Mouse (Mus musculus): ENCODE measurements at regions not wholly inside any gene's neighbourhood (a gene's known extent, or its start where the extent isn't known, plus 50 kb on each side); places are given as distances from the start of the nearest gene placed in this dataset.

DNA sequence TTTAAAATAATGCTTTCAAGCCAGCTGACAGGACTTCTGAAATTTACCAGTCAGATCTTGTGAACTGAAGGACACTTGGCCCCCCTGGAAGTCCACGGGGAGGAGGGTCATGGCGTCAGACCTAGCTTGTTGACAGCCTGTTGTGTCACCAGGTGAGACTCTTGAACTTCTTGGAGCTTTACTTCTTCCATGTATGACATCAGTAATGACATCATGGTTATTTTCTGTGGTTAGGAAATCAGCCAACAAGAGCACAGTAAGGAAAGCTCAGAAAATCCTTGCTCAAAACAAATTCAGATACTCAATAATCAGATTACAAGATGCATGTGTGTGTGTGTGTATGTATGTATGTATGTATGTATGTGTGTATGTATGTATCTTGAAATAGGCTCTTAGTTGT lies 170.7 kb upstream of the Bcl6 start:
- DNase-seq (ENCODE audit: low spot score in 2 of 2) = no peak
- intact Hi-C loops (cut with DNase I) = loop anchor here (10.0 kb wide), 1 partner anchor 155 kb away; no protein-coding TSS in a partner anchor

DNA sequence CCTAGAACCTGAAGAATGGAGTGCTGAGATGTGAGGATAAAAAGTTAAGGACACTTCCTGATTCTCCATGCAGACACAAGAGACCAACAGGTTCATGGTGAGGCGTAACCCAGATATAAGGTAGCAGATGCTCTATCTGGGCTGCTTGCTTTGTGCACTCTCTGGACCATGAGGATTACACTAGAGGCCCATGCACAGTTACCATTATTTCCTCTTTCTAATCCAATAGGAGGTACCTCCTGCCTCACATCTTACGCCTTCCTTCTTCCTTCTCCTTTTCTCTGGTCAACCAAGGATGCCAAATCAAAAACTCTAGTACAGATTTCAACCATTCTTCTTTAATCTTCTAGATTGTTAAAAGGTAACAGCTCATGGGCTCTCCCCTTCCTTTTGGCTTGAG lies 169.1 kb upstream of the Bcl6 start:
- intact Hi-C loops (cut with DNase I) = loop anchor here (10.0 kb wide), 1 partner anchor 153 kb away; no protein-coding TSS in a partner anchor
- DNase-seq (ENCODE audit: low spot score in 2 of 2) = no peak

DNA sequence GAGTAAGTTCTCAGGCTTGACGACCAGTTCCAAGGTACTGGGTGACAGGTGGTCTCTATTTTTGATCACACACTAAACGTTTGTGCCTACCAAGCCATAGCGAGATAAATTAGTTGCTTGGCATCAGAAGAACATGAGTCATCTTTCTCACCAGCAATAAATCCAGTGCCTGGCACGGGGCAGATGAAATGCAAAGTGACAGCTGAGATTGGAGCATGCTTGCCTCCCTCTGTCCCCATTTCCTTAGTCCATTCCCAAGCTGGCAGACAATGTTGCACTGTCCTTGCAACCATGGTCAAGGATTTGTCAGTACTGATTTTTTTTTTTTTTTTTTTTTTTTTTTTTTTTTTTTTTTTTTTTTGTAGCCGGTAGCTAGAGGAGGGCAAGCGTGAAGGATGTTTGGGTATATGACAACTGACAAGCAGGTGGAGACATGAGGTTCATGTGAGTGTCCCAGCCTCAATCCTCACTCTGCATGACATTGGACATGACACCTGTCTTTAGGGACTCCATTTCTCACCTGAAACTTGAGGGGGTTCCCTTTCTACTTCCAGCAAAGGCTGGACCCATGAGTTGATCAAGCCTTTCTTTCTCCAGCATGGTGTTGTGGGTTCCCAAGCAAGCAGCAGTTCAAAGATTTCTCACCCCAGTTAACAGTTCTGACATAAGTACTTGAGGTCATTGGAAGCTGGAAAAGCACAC lies 168.2 kb upstream of the Bcl6 start:
- intact Hi-C loops (cut with DNase I) = loop anchor here (10.0 kb wide), 1 partner anchor 152 kb away; no protein-coding TSS in a partner anchor
- DNase-seq (ENCODE audit: low spot score in 2 of 2) = peak; percentile 20 to 44

DNA sequence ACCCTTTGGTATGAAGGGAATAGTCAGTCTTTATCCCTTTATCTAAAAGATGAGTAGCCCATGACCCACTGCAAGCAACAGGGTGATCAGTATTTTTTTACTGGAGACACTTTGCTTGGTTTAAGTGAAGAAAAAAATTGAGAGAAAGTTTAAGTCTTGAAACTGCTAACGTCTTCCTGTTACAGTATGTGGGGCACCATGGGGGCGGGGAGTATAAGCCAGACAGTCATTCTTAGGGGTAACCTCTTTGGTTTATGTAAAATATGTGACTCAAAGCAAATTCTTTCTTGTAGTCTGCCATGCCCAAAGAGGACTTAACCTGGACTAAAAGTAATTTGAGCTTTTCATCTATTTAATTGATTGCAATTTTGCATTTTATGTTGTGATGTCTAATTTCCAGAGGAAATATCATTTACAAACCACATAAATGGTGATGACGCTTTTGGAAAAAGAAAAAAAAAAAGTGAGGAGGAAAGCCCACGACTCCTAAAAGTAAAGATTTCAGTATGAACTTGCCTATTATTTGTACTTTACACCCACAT lies 166.2 kb upstream of the Bcl6 start:
- intact Hi-C loops (cut with DNase I) = loop anchor here (10.0 kb wide), 1 partner anchor 150 kb away; no protein-coding TSS in a partner anchor
- DNase-seq (ENCODE audit: low spot score in 2 of 2) = no peak

DNA sequence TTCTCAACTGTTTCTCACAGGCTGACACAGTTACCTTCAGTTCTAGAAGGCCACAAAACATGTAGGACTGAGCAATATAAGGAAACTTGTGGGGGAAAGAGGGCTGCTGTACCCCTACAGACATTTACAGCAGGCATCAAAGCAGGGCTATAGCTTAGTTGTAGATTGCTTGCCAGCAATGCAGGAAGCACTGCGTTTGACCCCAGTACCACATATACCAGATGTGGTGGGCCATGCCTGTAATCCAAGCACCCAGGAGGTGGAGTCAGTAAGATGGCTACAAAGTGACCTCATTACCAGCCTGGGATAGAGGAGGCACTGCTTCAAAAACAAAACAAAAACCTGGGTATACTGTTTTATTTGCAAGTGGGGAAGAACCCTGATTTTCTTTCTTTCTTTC lies 165.3 kb upstream of the Bcl6 start:
- intact Hi-C loops (cut with DNase I) = loop anchor here (10.0 kb wide), 1 partner anchor 149 kb away; no protein-coding TSS in a partner anchor
- no peak for DNase-seq (ENCODE audit: low spot score in 2 of 2)

DNA sequence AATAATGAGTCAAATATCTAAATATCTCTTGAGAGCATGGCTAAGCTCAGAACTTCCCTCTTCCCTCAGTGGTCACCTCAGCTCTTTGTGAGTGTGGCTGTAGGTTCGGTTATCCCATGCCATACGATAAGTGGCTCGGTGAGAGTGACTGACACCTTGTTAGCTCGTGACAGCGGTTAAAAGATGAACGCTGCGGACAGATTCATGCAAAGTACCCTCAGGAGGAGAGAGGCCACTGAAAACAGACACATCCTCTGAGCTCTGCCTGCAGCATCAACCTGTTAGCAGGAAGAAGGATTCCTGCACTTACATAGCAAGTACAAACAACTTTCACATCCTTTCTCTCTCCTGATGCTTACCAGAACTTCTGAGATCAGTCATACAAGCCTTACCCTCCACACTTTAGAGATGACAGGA lies 163.2 kb upstream of the Bcl6 start:
- intact Hi-C loops (cut with DNase I) = loop anchor here (10.0 kb wide), 1 partner anchor 147 kb away; no protein-coding TSS in a partner anchor
- no peak for DNase-seq (ENCODE audit: low spot score in 2 of 2)

DNA sequence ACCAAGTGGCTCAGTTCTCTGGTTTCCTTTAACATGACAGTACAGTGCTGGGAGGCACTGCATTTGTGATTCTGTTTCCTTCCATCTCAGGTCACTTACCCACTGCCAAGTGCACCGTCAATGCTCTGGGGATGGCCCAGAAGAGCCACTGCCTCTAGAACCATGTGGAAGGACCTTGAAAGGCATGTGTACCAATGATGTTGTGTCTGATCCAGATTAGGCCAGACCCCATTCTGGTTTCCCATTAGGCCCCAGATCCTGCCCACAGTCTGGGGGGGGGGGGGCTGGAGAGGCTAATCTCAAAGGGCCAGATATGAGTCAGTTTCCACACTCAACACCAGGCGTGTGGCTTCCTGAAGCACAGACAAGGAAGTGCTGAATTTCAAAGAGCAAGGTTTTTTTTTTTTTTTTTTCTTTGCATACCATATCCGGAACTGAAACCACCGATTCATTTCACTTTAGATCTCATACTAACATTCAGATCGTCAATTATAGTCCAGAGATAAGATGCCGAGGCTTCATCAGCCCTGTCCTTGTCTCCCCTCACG lies 162.6 kb upstream of the Bcl6 start:
- no peak for DNase-seq (ENCODE audit: low spot score in 2 of 2)
- intact Hi-C loops (cut with DNase I) = loop anchor here (10.0 kb wide), 1 partner anchor 146 kb away; no protein-coding TSS in a partner anchor

DNA sequence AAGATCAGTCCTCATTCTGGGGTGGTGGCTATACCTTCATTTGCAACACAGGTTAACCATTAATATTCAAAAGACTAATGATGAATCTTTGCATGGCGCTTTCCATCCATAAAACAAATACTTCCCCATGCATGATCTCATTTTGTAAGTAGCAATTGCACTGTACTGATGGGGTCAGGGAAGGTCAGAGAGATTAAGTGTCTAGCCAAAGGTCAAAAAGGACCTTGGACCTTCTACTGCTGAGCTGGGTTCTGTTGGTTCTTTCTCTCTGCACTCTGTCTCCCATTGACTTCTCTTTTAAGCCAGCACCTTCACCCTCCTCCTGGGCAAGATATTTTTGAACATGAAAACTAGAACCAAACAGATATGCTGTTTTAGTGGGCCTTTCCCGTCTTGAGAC lies 161.9 kb upstream of the Bcl6 start:
- DNase-seq (ENCODE audit: low spot score in 2 of 2) = no peak
- intact Hi-C loops (cut with DNase I) = loop anchor here (10.0 kb wide), 1 partner anchor 146 kb away; no protein-coding TSS in a partner anchor

DNA sequence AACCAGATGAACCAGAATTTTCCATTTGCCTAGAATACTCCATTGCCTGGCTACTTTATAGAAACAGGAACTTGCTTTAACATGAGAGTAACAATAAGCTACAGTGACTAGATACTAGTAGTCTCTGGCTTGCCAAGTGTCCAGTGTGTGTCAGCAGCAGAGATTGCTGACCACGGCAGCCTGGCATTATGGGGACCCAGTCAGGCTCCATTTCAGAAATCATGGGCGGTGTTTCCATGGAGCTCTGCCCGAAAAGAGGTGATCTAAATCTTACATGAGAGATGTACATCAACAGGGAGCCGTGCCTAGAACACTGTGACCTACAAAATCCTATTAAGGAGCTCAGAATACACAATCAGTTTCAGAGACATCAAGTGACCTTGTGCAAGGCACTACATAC lies 160.8 kb upstream of the Bcl6 start:
- no peak for DNase-seq (ENCODE audit: low spot score in 2 of 2)
- intact Hi-C loops (cut with DNase I) = no loop called here

DNA sequence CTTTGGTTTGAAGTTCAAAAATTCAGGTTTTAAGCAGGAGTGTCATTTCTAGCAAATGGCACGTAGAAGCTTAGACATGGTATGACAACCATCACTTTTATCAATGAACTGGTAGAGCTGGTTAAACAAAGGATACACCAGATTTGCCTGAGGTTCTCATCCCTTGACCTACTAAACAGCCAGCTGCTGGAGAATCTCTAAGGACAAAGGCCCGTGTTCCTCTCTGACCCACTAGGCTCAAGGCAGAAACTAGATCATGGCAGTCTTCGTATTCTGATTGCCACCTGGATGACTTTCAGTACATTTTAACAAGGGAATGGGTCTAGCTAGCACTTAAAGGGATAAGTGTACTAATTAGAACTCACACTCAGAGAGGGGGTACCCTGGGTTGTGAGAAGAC lies 155.2 kb upstream of the Bcl6 start:
- intact Hi-C loops (cut with DNase I) = no loop called here
- DNase-seq (ENCODE audit: low spot score in 2 of 2) = no peak

DNA sequence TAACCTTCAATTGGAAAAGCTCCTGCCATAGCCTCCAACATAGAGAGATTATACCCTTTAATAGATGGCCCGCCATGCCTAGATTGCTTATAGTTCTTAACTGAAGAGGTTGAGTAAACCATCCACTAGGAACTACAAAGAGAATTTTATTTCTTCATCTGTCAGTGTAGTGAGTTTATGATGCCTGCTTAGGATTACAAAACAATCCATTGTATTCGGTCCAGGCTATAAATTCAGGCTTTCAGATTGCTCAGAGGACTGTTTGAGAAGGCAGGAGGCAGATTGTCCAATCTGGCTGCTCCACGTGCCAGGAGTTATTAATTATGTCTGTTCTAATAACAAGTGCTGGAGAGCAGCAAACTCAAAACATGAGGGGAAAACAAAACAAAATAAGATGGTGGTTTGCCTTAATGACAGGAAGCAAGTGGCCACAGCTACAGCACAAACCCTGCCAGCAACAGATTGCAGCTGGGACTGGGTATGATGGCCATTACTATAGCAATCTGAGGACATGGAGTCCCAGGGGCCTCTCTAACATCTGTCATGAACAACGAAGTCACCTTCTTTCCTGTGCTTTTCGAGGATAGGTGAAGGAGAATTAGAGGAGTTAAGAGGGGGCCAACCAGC lies 154.4 kb upstream of the Bcl6 start:
- DNase-seq (ENCODE audit: low spot score in 2 of 2) = no peak
- intact Hi-C loops (cut with DNase I) = no loop called here

DNA sequence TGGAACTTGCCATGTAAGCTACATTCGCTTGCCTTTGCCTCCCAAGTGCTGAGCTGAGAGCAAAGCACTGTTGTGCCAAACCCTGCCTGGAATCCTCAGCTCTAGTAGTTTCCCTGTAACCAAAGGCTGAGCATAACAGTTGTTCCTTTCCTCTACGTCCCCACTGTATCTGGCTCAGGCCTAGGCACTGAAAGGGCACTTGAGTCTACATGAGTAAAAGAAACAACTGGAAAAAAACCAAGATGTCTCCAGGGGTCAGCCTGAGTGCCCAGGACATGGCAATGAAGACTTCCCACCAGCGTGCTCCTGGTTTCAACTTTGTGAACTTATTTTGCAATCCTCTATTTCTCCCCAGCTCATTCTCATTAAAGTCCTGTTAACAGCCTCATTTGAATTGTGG lies 150.5 kb upstream of the Bcl6 start:
- DNase-seq (ENCODE audit: low spot score in 2 of 2) = no peak
- intact Hi-C loops (cut with DNase I) = no loop called here

DNA sequence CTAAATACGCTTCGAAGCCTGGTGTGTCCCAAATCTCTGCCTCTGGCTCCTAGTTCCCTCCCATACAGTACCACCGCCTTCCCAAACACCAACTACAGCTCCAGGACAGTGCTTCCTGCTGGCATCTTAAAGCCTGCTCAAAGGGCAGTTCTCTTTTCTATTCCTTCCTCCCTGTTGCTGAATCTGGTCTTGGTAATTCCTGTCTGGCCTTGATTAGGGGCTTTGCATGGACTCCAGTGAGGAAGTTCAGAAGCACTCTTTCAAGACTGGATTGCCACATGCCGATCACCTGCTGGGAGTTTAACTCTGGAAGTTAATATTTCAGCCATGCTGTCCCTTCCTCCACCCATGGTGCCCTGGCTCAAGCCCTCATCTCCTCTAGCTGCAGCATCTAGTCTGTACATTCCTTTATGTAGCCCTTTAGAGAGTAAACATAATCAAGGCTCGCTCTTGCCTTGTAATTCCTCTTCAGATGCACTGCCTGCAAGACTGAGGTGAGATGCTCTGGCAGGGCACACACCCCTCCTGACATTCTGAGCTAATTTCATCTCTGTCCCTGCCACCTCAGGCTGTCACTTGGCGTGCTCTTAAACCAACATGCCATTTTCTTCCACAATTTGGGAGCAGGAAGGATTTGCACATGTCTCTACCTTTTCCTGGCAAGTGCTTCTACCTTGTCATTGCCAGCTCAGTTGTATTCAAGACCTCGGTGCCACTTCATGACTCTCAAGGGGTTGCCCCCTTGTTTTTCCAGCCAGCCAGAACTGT lies 148.8 kb upstream of the Bcl6 start:
- intact Hi-C loops (cut with DNase I) = no loop called here

DNA sequence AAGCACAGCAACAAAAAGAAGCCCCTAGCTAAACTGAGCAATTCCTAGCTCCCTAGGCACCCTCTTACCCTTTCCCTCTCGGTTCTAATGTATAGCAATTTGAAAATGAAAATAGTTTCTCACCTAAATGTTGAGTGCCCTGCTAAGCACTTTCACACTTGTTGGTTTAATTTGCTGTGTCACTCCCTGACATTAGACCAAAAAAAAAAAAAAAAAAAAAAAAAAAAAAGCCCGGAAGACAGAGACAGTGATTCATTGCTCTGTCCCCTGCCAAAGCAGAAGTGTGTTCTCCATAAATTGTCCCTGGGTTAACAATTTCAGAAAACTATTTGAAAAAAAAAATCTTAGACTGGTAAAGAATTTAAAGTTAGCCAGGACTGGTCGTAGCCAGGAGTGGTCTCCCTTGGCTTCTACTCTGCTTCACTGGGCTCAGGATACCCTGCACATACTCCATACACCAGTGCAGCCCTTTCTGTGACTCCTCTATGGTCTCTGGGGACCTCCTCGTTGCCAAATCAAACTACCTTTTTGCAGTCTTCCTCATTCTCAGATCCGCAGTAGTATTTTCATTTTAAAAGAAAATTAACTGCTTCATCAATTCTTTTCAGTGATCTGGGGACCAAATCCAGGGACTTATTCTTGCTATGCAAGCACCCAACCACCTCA lies 148.0 kb upstream of the Bcl6 start:
- intact Hi-C loops (cut with DNase I) = no loop called here
- no peak for DNase-seq (ENCODE audit: low spot score in 2 of 2)

More for the DNA sequence above, 148.8 kb upstream of the Bcl6 start:
- no peak for DNase-seq (ENCODE audit: low spot score in 2 of 2)

DNA sequence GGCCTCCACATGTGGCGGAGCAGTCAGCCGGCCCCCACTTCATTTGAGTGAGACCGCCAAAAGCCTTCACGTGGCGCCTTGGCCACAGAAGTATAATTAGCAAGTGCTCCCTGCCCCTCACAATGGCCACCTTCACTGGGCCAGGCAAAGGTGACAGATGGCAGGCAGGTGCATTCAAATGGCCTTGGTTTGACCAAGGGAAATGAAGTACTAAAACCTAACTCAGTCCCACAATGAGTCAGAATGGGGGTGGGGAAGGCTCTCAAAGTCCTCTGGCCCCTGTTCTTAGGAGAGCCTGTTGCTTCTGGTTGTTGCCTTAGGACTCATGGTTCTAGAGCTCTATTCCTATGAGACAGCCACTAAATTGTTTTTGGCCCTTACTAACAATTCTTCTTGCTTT lies 147.2 kb upstream of the Bcl6 start:
- intact Hi-C loops (cut with DNase I) = no loop called here
- DNase-seq (ENCODE audit: low spot score in 2 of 2) = no peak

DNA sequence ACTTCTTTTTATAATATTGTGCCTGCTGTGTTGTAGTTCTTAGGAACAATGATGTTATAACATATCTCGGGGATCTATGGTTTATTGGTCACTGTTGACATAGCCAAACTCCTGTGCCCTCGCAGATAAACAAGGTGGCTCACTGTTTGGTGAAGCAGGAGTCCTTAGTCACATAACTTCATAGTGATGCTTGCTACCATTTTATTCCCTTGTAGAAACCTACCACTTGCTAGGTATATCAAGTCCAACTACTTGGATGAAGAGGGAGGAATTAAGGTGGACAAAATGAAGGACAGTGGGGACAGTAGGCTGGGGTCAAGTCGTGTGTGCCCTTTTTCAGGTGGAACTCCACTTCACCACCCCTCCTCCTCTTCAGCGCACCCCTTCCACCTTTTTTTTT lies 146.7 kb upstream of the Bcl6 start:
- intact Hi-C loops (cut with DNase I) = no loop called here
- no peak for DNase-seq (ENCODE audit: low spot score in 2 of 2)

DNA sequence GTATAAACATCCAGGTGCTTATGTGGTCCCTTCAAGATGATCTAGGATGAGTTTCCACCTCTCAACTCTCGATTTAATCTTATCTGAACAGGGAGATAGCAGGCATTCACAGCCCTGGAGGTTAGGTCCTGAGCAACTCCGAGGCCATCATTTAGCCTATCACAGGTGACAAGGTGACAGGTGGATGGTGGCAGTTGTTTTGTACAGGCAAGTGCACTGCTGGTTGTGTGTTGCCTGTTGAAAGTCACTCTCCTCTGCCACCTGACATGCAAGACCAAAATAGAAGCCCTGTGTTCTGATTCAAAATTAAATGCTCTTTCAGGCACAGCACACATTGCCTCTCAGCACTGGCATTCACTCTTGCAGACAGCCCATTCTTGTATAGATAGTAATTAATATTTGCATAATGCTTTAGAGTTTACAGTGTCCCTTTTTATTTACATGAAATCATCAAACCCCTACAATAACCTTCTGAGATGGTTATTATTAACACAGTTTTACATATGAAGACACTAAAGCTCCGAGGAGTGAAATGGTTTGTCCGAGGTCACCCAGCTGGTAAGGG lies 145.9 kb upstream of the Bcl6 start:
- no peak for DNase-seq (ENCODE audit: low spot score in 2 of 2)
- intact Hi-C loops (cut with DNase I) = no loop called here

DNA sequence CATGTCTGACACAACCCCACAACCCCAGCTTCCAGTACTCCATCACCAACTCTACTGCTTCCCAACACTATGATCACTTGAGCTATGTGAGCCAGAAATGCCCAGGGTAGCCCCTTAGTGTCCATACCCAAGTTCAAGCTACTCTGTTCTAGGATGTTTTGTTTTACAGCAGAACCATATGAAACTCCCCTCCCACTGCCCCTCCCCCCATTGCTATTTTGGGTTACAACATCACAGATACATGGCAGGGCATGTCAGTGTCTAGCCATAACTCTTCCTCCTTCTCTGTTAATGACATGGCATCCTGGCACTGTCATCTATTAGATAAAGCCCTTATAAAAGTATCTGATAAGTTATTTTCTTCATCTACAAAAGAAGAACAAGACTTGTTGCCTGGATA lies 142.0 kb upstream of the Bcl6 start:
- intact Hi-C loops (cut with DNase I) = no loop called here
- DNase-seq (ENCODE audit: low spot score in 2 of 2) = no peak

DNA sequence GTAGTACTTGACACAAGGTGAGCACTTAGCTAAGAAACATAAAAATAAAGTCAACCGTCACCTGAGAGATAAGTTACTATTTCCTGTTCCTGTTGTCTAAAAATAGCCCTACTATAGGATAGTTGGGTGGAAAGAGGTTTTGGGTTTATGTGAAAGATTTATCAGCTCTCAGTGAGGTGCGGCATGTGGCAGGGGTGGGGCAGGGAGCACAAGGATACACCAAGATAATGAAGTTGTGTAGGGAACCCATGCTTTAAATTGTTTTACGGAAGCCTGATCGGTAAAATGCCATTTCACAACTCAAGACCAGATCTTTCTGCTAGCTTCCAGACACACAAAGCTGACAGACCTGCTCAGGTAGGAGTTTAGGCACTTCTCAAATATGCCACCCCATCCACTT lies 141.0 kb upstream of the Bcl6 start:
- intact Hi-C loops (cut with DNase I) = no loop called here

More for the DNA sequence above, 141.0 kb upstream of the Bcl6 start:
- no peak for DNase-seq (ENCODE audit: low spot score in 2 of 2)

Measured in left cerebral cortex, postnatal 36 days (tissue).